Mouse (Mus musculus) A20 (cell line): ENCODE data around the gene Map2k7.
"Not testable (repeated sequence)": the region's sequence is repeated elsewhere in the genome, so short reads cannot be mapped to it uniquely, and the experiment has no call there.

ENCODE experiments used
- DNase-seq: peaks from one replicate; pipeline ENCODE4 v3.0.0-alpha.2; 2011; ENCODE audit warnings: low read depth, low spot score

Map2k7 gene

GRCm38 (mm10) chr8:4226739-4227347 lies 11.7 kb upstream of the Map2k7 start, which contains the start of gene Lrrc8e:
Lrrc8e (plus strand) TSS chr8:4226827.
- DNase-seq, result no peak

GRCm38 (mm10) chr8:4227919-4228318 lies 10.6 kb upstream of the Map2k7 start:
- DNase-seq, result no peak

GRCm38 (mm10) chr8:4229784-4230183 lies 8.8 kb upstream of the Map2k7 start:
- no peak for DNase-seq

GRCm38 (mm10) chr8:4230612-4231351 lies 7.8 kb upstream of the Map2k7 start:
- DNase-seq, result no peak

- DNase-seq, result peak; percentile 78
These were observed 616 bp upstream of the Map2k7 start for GRCm38 (mm10) chr8:4237814-4238433.

GRCm38 (mm10) chr8:4239193-4239890 lies 802 bp downstream of the Map2k7 start:
- DNase-seq, result peak; percentile 10

- no peak for DNase-seq
These were observed 6.5 kb downstream of the Map2k7 start for GRCm38 (mm10) chr8:4245061-4245460.

GRCm38 (mm10) chr8:4245737-4246136 lies 7.2 kb downstream of the Map2k7 start:
- DNase-seq, result no peak

GRCm38 (mm10) chr8:4247241-4247640 lies 8.7 kb downstream of the Map2k7 start:
- no peak for DNase-seq

GRCm38 (mm10) chr8:4247951-4248540 lies 9.5 kb downstream of the Map2k7 start, which contains the start of gene Tgfbr3l:
Tgfbr3l (plus strand) TSS chr8:4248214.
- no peak for DNase-seq

- no peak for DNase-seq
These were observed 10.7 kb downstream of the Map2k7 start for GRCm38 (mm10) chr8:4249213-4249612.

- peak; percentile 77 for DNase-seq
These were observed 11.9 kb downstream of the Map2k7 start for GRCm38 (mm10) chr8:4250306-4250970.

- DNase-seq, result no peak
These were observed 13.7 kb downstream of the Map2k7 start for GRCm38 (mm10) chr8:4252116-4252760.

GRCm38 (mm10) chr8:4252934-4253841 lies 14.6 kb downstream of the Map2k7 start, which contains the start of gene Snapc2:
Snapc2 (plus strand) TSS chr8:4253080.
- DNase-seq, result peak; percentile 97

GRCm38 (mm10) chr8:4254001-4254400 lies 15.5 kb downstream of the Map2k7 start:
- peak; percentile 31 for DNase-seq

GRCm38 (mm10) chr8:4255471-4255870 lies 16.9 kb downstream of the Map2k7 start:
- DNase-seq, result not testable (repeated sequence)

- DNase-seq, result no peak
These were observed 18.4 kb downstream of the Map2k7 start for GRCm38 (mm10) chr8:4256911-4257310.

- no peak for DNase-seq
These were observed 18.8 kb downstream of the Map2k7 start for GRCm38 (mm10) chr8:4257350-4257749.

GRCm38 (mm10) chr8:4258233-4258632 lies 19.7 kb downstream of the Map2k7 start:
- DNase-seq, result peak; percentile 67
